Mouse (Mus musculus) urinary bladder, adult 18-20 months (tissue): ENCODE measurements around the gene Pacsin2.
"Not testable (repeated sequence)": the region's sequence is repeated elsewhere in the genome, so short reads cannot be mapped to it uniquely, and the experiment has no call there.

Experiments used
- DNase-seq, 2 experiments: peaks; one replicate each; pipeline ENCODE4 v3.0.0; 2022; ENCODE audit warnings: low spot score in 2 of 2, mixed read lengths in 2 of 2

The Pacsin2 gene

DNA sequence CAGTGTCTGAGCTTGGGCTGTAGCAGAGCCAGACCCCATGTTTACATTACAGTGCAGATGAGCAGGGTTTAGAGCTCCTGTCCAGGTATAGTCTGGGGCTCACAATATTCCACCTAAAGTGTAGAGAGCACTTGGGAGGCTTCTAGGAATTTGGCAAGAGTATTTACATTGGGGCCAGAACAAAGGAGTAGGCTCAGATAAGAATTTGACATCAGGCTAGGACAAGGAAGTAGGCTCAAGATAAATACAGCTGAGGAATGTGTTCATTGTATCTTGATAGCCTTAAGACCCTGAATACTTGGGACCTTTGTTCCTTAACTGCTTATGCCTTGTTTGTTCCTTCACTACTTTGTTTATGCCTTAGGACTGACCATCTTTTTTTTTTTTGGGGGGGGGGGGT, 90.3 kb downstream of the Pacsin2 start:
- no peak for DNase-seq

DNA sequence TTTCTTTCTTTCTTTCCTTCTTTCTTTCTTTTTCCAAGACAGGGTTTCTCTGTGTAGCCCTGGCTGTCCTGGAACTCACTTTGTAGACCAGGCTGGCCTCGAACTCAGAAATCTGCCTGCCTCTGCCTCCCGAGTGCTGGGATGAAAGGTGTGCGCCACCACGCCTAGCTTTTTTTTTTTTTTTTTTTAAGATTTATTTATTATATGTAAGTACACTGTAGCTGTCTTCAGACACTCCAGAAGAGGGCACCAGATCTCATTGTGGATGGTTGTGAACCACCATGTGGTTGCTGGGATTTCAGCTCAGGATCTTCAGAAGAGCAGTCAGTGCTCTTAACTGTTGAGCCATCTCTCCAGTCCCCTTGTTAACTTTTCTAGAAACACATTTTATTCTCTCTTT, 95.7 kb downstream of the Pacsin2 start:
- not testable (repeated sequence) for DNase-seq

DNA sequence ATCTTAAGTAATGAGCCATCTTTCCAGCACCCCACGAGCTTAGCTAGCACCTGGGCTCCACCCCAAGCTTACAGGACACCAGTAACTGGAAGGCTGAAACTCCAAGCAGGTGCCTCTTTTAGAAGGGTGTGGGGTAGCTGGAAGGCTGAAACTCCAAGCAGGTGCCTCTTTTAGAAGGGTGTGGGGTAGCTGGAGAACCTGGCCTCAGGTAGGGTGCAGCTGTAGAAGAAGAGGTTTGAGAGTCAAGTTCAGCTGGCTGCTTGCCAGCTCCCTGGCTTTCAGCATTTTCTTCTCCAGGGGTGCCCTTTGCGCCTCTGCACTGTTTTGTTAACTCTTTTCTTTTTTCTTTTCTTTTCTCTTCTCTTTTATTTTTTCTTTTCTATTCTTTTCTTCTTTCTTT, 96.1 kb downstream of the Pacsin2 start:
- DNase-seq, result no peak

DNA sequence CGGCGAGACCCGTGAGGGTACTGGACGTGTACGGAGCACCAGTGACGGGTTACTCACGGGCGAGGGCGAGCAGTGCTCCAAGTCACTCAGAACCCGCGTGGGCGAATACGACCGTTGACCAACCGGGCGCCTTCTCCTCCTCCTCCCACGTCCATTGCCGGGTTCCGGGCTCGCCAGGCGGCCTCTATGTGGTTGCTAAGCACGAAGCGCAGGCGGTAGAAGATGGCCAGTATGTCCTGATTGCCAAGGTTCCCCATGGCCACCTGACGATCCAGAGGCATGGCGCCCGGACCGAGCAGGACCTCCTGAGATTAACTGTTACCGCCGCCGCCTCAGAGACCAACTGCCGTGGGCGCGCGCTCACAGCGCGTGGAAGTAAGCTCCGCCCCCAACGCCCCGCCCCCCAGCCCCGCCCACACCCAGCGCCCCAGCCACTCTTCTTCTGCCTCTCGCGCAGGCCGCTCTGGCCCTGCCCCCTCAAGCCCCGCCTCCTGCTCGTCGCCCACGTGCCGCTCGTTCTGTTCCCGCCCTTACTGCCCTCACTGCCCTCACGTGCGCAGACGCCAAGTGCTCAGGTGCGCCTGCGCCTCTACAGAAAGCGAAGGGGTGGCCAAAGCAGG, 97.4 kb downstream of the Pacsin2 start:
- peak; percentile 75 to 83 for DNase-seq

DNA sequence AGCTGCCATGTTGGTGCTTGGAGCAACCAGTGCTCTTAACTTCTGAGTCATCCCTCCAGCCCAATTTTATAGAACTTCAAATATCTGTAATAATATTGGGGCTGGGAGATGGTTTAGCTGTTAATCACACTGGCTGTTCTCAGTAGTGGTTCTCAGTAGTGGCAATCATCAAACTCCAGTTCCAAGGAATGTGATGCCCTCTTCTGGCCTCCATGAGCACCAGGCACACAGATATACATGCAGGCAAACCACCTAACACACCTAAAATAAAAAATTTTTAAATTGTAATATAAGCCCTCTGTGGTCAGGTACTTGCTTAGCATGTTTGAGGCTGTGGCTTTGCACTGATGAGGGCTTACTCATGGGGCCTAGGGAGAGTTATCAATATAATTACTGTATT, 98.7 kb downstream of the Pacsin2 start:
- DNase-seq, result no peak

DNA sequence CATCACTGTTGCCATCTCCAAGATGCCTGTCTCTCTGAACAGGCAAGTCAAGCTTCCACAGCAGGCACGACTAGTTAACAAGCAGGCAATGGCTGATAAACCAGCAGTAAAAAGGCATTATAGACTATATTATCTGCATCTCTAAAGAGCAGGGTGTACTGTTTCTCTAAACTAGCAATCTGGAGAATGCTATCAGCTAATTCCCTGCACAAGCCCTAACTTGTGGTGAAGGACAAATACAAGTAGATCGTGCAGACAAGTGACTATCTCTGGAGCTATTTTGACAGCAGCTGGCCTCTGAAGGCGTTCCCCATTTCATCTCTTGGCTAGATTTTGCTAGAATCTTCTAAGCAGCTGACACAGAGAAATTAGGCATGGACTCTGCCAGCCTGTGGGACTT, 100.2 kb downstream of the Pacsin2 start:
- no peak for DNase-seq

DNA sequence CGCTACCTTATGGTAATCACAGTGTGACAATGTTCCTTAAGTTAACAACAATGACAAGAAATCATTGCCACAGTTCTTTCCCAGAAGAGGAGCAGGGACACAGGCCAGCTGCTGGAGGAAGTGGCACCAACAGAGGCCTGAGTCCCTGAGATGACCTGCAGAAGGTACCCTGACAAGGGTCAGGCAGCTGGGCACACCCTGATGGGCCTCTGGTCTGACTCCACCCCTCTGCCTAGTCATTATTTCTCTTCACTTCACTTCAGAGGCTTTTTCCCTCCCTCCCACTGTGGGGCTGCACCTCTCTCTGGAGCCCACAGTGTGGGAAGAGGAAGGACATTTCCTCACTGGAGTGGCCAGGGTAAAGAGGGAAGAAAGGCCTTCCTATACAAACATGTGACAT, 101.6 kb downstream of the Pacsin2 start:
- not testable (repeated sequence) for DNase-seq

DNA sequence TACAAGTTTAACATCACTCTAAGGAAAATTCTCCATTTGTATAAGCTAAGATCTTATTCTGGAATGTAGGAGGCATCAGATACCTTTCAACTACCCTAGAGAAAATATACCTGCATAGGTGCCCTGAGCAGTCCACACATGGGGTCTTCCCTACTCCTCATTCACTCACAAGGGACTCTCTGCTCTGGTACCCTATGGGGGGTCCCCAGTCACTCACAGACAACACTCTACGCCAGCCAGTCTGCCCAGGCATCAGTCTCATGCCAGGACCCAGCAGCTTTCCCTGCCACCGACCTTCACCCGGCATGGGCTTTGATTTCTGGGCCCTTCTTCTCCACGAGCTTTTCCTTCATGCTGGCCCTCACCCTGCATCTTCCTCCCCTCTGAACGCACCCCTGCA, 103.5 kb downstream of the Pacsin2 start:
- DNase-seq, result not testable (repeated sequence)

DNA sequence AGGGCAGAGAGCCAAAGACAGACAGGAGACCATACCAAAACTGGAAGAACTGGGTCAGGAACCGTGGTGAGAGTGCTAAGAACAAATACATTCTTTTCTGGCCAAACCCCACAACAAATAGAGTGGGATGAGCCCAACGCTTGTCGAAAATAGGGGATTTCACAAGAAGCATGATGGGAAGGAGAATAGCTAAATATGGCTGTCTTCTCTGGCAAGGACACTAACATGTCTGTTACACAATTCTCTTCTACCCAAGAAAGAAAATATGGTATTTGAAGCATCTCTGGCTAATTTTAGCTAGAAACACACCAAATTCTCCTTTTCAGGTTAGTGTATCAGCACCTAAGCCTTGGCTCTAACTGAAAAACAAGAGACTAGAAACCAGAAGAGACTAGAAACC, 104.3 kb downstream of the Pacsin2 start:
- DNase-seq, result no peak

DNA sequence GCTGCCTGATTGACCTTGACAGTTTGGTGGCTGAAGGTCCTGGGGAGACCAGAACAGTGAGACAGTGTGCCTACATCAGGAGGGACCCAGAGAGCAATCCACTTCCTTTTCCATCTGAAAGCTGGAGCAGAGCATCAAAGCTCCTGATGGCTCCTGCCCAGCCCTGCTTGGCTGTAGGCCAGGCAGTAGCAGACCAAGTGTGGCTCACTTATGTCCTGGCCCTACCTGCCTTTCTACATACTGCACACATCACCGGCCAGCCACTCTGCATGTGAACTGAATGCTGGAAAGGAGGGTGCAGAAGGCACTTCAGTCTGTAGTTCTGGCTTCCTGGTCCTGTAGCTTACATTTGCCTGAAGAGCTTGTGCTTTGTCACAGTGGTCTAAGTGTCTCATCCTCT, 105.9 kb downstream of the Pacsin2 start:
- no peak for DNase-seq

DNA sequence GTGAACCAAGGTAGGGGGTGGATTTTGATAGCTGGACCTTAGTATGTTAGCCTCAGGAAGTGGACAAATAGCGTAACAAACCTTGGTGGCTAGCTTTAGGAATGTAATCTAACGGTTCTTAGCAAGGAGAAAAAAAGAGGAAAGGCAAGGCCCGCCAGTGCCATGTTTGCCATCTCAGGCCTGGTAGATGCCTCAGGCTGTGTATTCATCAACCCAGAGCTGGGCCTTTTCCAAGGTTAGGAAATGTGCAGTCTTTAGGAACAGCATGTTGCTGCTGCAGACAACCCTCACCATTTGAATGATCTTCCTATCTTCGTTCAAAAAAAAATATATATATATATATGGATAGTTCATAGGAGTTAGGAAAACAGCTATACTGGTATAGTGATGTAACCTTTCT, 112.9 kb downstream of the Pacsin2 start:
- DNase-seq, result no peak

DNA sequence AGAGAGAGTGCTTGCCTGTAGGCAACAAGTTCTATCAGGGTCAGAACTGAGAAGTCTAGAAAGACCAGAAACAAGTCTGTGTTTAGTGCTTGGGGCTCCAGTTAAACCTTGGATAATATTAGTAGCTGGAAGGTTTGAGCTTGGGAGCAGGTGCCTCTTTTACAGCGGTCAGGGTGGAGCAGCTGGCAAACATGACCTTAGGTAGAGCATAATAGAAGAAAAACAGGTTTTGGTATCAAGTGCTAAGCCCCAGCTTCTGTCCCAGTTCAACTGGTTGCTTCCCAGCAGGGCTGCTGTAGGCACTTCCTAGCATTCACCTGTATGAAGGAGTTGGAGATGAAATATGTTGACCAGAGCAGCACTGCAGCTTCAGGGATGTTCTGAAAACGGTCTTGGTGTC, 113.5 kb downstream of the Pacsin2 start:
- peak in 1 of 2 experiments; percentile 58 for DNase-seq

DNA sequence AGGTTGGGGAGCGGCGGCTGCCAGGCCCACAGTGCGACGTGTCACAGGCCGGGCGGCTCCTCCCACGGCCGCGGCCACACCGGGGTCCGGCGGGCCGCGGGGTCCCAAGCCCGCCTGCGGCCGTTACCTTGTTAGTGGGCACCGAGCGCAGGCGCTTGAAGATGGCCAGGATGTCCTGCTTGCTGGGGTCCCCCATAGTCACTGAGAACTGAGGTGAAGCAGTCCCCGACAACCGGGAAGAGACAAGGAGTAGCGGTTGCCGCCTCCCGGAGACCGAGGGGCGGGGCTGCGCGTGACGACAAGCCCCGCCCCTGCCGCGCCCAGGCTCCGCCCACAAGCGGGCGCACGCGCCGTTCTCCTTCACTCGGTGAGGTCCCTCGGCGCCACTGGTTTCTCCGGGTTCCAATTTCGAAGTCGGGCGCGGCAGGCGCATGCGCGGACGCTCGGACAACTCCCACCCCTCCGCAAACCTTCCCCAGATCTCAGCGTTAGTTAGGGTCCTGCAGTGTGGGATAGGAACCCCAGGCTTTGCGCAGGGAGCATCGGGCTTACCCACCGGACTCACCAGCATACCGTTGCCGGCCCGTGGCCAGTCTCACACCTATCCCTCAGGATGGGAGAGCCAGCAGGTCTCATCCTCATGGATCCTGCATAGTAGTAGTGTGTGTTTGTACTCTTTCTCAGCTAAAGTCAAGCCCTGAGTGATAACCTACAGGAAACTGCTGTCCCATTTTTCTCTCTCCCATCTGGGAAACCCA, 114.3 kb downstream of the Pacsin2 start, which contains the start of gene Arfgap3:
TSS of gene Arfgap3 (minus strand) at position 294 of the 758 bp plus-strand sequence.
- peak; percentile 94 to 95 for DNase-seq

DNA sequence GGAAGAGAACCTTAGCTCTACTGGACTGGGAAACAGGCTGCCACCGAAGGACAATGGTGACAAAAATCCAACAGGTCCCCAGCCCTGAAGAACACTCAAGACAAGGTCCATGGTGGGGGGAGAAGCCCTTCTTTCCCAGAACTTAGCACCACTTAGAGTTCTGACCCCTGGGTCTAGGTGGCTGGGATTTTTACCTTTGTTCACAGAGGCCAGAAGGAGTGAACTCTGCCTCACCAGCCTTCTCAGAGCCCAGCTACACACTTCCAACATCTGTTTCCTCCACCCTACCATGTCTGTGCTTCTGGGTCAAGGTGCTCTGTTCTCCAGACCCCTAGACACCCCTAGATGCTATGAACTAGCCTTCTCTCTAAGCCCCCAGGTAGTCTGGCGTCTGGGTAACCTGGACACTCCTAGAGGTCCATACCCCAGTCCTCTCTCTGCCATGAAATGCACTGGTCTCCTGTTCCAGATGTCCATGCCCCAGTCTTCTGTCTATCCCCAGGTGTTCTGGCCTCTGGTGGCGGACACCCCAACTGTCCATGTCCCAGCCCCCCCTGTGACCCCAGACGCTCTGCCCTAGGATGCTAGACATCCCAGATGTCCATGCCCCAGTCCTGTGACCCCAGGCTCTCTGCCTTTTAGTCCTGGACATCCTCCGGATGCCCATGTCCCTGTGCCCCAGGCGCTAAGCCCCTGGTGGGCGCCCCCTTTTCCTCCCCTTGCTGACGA, 115.0 kb downstream of the Pacsin2 start:
- peak in 1 of 2 experiments; percentile 34 for DNase-seq

DNA sequence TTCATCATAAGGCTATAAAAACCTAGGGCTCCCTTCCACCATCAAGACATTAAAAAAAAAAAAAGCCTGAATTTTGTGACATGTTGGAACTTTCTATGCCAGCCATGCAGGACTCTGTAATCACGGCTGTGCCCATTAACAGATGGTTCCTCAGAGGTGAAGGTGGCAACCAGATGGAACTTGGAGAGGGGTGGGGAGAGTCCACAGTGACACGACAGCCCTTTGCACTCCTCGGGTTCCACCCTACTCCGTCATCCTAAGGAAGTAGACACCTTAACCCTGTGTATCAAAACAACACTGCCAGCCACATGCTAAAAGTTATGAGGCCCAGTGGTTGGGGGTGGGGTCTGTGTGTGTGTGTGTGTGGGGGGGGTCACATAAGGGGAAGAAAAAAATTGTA, 115.7 kb downstream of the Pacsin2 start:
- no peak for DNase-seq

DNA sequence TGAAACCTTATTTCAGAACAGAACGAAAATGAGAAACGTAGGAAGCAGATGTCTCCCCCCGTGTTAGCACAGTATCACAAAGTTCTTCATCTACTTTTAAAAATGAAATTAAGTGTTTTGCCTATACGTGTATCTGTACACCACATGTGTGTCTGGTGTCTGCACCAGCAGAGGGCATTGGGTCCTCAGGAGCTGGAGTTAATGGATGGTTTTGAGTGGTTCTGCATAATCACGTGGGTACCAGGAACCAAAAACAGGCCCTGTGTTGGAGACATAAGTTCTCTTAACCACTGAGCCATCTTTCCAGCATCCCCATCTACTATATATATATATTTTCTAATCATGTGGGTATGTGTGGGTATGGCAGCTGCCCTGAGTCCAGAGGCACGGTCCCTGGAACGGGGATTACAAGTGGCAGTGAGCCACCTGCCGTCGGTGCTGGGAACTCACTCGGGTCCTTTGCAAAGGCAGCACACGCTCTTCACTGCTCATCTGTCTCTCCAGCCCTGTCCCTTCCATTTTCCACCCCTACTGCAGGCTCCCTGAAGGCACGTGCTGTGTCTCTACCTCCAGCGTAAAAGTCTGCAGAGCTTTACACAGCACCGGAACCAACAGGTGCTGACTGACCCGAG, 118.4 kb downstream of the Pacsin2 start:
- no peak for DNase-seq

DNA sequence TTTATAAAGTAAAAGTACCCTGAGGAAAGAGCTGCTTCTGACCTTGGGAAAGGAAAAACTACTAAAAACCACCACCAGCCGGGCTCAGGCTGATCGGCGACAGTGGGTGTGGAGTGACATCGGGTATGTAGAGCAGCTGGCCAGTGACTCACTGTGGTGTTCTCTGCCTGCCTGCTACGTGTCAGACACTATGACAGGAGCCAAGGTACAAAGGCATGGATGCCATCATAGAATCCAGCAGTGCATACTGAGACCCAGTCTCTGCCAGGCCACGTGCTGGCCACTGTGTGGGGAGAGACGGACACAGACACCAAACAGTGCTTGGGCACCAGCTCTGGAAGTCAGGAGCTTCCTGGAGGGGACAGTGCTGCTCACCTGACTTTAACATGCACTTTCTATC, 119.5 kb downstream of the Pacsin2 start:
- peak in 1 of 2 experiments; percentile 38 for DNase-seq

DNA sequence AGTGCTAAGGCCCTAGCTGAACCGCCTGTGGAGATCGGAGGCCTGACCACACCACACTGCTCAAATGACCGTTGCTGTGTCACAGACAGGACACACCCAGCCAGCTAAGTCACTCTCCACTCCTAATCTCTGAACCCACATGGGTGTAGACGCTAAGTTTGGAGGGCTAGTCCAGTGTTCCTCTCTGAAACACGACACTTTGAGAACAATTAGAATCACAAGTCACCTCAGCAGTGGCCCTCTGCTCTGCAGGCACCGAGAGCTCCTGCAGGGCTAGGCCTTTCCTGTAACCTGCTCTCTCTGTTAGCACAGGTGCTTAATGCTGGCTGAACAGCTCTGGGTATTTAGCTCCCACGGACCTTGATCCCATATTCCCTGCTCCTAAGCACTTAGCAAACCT, 120.2 kb downstream of the Pacsin2 start:
- no peak for DNase-seq

DNA sequence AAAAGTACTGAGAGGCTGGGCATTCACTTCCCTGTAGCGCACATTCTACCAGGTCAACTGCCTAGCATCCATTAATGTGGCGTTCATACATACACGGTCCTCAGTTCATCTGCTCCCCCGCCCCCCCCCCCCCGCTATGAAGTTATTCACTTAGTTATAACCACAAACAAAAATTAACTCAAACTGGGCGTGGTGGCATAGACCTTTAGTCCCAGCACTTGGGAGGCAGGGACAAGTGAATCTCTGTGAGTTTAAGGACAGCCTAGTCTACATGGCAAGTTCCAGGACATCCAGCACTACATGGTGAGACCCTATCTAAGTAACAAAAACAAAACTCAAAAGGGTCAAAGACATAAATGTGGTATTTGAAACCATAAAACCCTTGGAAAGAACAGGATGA, 125.5 kb downstream of the Pacsin2 start:
- no peak for DNase-seq

DNA sequence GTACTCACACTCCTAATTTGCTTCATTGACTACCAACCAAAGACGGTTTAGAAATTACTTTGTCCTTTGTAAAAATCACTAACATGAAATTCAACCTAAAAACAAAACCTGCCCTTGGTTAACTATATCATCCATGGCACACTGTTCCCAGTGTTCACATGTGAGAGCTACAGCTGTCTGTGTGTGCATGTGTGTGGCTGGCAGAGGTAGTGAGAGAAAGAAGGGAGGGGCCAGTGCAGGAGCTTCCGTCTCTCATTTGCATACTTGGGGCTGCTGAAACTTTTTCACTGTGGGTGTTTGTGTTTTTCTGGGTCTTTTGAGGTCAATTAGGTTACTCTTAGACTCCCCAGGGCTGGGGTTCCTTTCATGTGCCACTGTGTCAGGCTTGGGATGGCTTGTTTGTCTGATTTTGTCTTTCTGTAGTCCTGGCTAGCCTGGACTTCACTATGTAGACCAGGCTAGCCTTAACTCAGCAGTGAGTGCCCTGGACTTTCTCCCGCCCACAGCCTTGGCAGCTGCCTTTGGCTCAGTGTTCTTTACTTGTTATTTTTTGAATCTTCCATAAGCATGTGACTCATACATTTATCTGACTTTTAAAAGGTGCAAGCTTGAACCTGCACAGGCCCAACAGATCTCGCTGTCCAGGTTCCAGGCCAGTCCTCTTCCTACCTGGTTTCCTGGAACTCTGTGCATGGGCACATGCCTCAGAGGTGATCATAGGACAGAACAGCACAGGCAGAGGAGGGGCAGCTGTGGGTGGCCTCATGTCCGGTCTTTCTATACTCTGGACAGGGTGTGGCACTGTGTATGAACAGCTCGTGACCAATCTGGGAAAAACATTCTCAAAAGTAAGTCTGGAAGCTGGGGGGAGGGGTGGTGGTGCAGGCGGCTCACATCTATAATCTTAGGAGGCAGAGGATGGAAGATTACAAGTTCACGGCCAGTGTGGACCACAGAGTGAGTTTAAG, 126.2 kb downstream of the Pacsin2 start:
- DNase-seq, result peak; percentile 42 to 75

DNA sequence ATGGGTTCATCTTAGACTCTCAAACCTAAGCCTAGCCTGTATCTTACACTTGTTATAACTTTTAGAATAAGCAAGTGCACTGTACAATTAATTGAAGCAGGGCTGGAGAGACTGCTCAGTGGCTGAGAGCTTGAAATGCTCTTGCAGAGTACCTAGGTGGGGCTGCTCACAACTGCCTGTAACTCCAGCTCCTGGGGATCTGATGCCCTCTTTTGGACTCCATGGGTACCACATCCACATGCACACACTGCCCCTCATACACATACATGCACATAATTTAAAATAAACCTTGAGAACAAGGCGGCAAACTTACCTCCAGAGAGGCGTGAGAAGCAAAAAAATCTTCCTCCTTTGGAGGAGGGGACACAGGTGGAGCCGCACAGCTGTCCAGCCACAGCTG, 132.0 kb downstream of the Pacsin2 start:
- DNase-seq, result no peak
